Mouse (Mus musculus) bone marrow, adult 2 months (tissue): ENCODE measurements around the gene Tfcp2l1.

Experiments used
- CTCF ChIP-seq: fragments of 200-500 bp; IDR thresholded peaks from 2 replicates; pipeline ENCODE4 v1.5.1; 2011; ENCODE audit warnings: low read length, control low read depth; ENCODE audit not compliant: control insufficient read depth, insufficient read depth
- POLR2A ChIP-seq: fragments of 200-500 bp; IDR thresholded peaks from 2 replicates; pipeline ENCODE4 v1.6.1; 2011; ENCODE audit warnings: low read depth, mild to moderate bottlenecking, control low read depth, low read length, borderline replicate concordance; ENCODE audit not compliant: control insufficient read depth

- TF ChIP-seq POLR2A (no peak), CTCF (no peak)
Observed at GRCm38 (mm10) chr1:118598339-118598738, 29.4 kb upstream of the Tfcp2l1 start.
